ENCODE assay signal across 19 mouse cellular contexts in the genomic region with DNA sequence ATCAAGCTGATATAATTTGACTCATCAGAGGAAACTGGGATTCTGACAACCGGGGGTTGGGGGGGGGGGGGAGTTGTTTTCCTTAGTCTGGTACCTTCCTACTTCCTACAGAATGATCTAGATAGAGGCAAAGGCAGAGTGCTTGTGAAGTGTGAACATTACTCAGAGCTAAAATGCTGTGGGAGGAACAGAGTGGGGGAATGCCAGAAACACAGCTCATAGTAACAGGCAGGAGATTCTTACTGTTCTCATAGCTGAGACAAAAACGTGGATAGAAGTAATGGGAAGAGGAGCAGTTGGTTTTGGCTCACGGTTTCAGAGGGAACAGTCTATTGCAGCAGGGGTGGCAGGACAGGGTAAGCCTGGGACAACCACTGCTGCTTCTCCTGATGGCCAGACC.
DNase-seq lines count a peak whose midpoint lies in the region; ATAC-seq lines count a peak whose summit lies in the region.
"Had no signal": no experiment of that assay in that cellular context is flagged by ENCODE, and none has a peak within 500 bp of the region (broad histone marks: within the 10 kb centered on the region; RNA-seq: fewer than 3 reads in every experiment).

No protein-coding gene starts in this region.

- peak; percentile 50 to 68 for DNase-seq in frontal cortex, adult 2 months (ENCODE audit: extremely low spot score in 1 of 2, low spot score in 1 of 2)
- DNase-seq in frontal cortex, postnatal 14 days (ENCODE audit: low spot score in 2 of 2), result no peak
- peak; percentile 26 to 41 for DNase-seq in left cerebral cortex, adult 9 months (ENCODE audit: low spot score in 2 of 2)
- no peak for DNase-seq in left cerebral cortex, adult 11 months (ENCODE audit: low spot score)
- DNase-seq in frontal cortex, postnatal 36 days (ENCODE audit: low spot score in 2 of 2), result peak; percentile 13 to 58
- peak; percentile 10 for DNase-seq in right cerebral cortex, postnatal 25 days
- DNase-seq in heart, embryonic 10.5 days (ENCODE audit: low spot score), result no peak
- DNase-seq: adrenal gland, postnatal 14 days; cerebellum, adult 2 months; cerebellum, postnatal 10 days; gastrocnemius, postnatal 10 days; heart, adult 2 months; heart, postnatal 36 days had no signal

- H3K4me3 ChIP-seq in forebrain, embryonic 13.5 days, result no peak overlapping the region
- no peak overlapping the region for H3K4me3 ChIP-seq in heart, embryonic 10.5 days
- H3K4me3 ChIP-seq: embryonic facial prominence, embryonic 10.5 days; forebrain, embryonic 10.5 days; forebrain, embryonic 15.5 days; heart, adult 2 months; heart, embryonic 13.5 days; hindbrain, embryonic 15.5 days had no signal

- H3K4me2 ChIP-seq in forebrain, embryonic 13.5 days, result no peak overlapping the region
- H3K4me2 ChIP-seq: forebrain, embryonic 15.5 days; heart, embryonic 13.5 days; hindbrain, embryonic 15.5 days had no signal

- WGBS in forebrain, embryonic 13.5 days, result 77% methylated on average over 3 of the region's 3 CpGs
- WGBS in heart, embryonic 10.5 days, result 75% methylated on average over 3 of the region's 3 CpGs

- no peaks in the 10 kb centered on the region for H3K27me3 ChIP-seq in forebrain, embryonic 13.5 days
- H3K27me3 ChIP-seq in heart, embryonic 10.5 days (ENCODE audit: insufficient read depth, poor library complexity, severe bottlenecking), result no peaks in the 10 kb centered on the region; the same call in 1 of the 2 replicates
- H3K27me3 ChIP-seq: forebrain, embryonic 15.5 days; heart, embryonic 13.5 days; hindbrain, embryonic 15.5 days had no signal

- no peak overlapping the region for H3K27ac ChIP-seq in forebrain, embryonic 13.5 days
- H3K27ac ChIP-seq in heart, embryonic 10.5 days, result no peak overlapping the region
- H3K27ac ChIP-seq: embryonic facial prominence, embryonic 10.5 days; forebrain, embryonic 10.5 days; forebrain, embryonic 15.5 days; heart, adult 2 months; heart, embryonic 13.5 days; hindbrain, embryonic 15.5 days had no signal

- ATAC-seq in forebrain, embryonic 13.5 days, result no peak
- ATAC-seq: forebrain, embryonic 15.5 days had no signal

- no peaks in the 10 kb centered on the region for H3K4me1 ChIP-seq in forebrain, embryonic 13.5 days
- no peaks in the 10 kb centered on the region for H3K4me1 ChIP-seq in heart, embryonic 10.5 days
- H3K4me1 ChIP-seq: embryonic facial prominence, embryonic 10.5 days; forebrain, embryonic 10.5 days; forebrain, embryonic 15.5 days; heart, embryonic 13.5 days; hindbrain, embryonic 15.5 days had no signal

- no peak overlapping the region for H3K9ac ChIP-seq in forebrain, embryonic 13.5 days
- H3K9ac ChIP-seq: forebrain, embryonic 15.5 days; heart, embryonic 13.5 days; hindbrain, embryonic 15.5 days had no signal

- H3K9me3 ChIP-seq in forebrain, embryonic 13.5 days (replicated peaks), result peaks cover 3% of the 10 kb centered on the region
- no peaks in the 10 kb centered on the region for H3K9me3 ChIP-seq in heart, embryonic 10.5 days
- H3K9me3 ChIP-seq: embryonic facial prominence, embryonic 10.5 days; forebrain, embryonic 10.5 days; forebrain, embryonic 15.5 days; hindbrain, embryonic 15.5 days had no signal

- H3K36me3 ChIP-seq in forebrain, embryonic 13.5 days (ENCODE audit: poor library complexity, severe bottlenecking), result no peaks in the 10 kb centered on the region
- H3K36me3 ChIP-seq in heart, embryonic 10.5 days, result no peaks in the 10 kb centered on the region
- H3K36me3 ChIP-seq: embryonic facial prominence, embryonic 10.5 days; forebrain, embryonic 10.5 days; forebrain, embryonic 15.5 days; heart, embryonic 13.5 days; hindbrain, embryonic 15.5 days had no signal

Comparison
In these comparisons a context has a peak if more than half of its experiments do, and no peak if none do; other contexts are left out.
1. DNase-seq: peak in frontal cortex, adult 2 months (2 of 2), left cerebral cortex, adult 9 months (2 of 2), frontal cortex, postnatal 36 days (2 of 2) and right cerebral cortex, postnatal 25 days (single experiment); none in frontal cortex, postnatal 14 days (0 of 2), left cerebral cortex, adult 11 months (single experiment) and heart, embryonic 10.5 days (single experiment).